Mouse (Mus musculus): ENCODE data around the gene Sh3bp5l. TPM values are rescaled to one million over a fixed set of nuclear protein-coding genes. Genes with fewer than 3 reads are reported as not detected.
A peak's percentile ranks its signal among the peaks of the same experiment; 100 is the strongest.
"Not testable (repeated sequence)": the region's sequence is repeated elsewhere in the genome, so short reads cannot be mapped to it uniquely, and the experiment has no call there.

Gene Sh3bp5l
- polyA plus RNA-seq, 1 experiment = 33.6 TPM

GRCm38 (mm10) chr11:58303594-58303993 lies 26.9 kb upstream of the Sh3bp5l start:
- Histone ChIP-seq H3K4me1 (ENCODE audit: control insufficient read depth, insufficient read depth, low read length) (no peaks in the 10 kb centered on the region), H3K9ac (ENCODE audit: low read depth, poor library complexity, severe bottlenecking) (no peak overlapping the region), H3K9me3 (replicated peaks; ENCODE audit: control insufficient read depth, insufficient read depth, low read length, poor library complexity, severe bottlenecking) (no peaks in the 10 kb centered on the region), H3K36me3 (ENCODE audit: control insufficient read depth, insufficient read depth, low read length, poor library complexity, severe bottlenecking) (no peaks in the 10 kb centered on the region; the same call in 1 of the 2 replicates), H3K4me3 (ENCODE audit: low read depth, low read length) (peak overlapping the region; percentile 11; the same call in 1 of the 2 replicates), H3K27me3 (ENCODE audit: control insufficient read depth, insufficient read depth, low read length, poor library complexity, severe bottlenecking) (no peaks in the 10 kb centered on the region), H3K27ac (ENCODE audit: insufficient read depth, low read length) (no peak overlapping the region)
- TF ChIP-seq EP300 (IDR thresholded peaks at IDR 0.05; ENCODE audit: insufficient read depth, low read depth, low read length) = no peak
- no peak for TF ChIP-seq CTCF (IDR thresholded peaks at IDR 0.05; ENCODE audit: low read depth, low read length)
- no peak for TF ChIP-seq POLR2A (IDR thresholded peaks at IDR 0.05; ENCODE audit: insufficient read depth, low read length)

- H3K9me3 ChIP-seq (replicated peaks; ENCODE audit: control insufficient read depth, insufficient read depth, low read length, poor library complexity, severe bottlenecking); H3K9ac ChIP-seq (ENCODE audit: low read depth, poor library complexity, severe bottlenecking); H3K27ac ChIP-seq (ENCODE audit: insufficient read depth, low read length); H3K4me1 ChIP-seq (ENCODE audit: control insufficient read depth, insufficient read depth, low read length); H3K27me3 ChIP-seq (ENCODE audit: control insufficient read depth, insufficient read depth, low read length, poor library complexity, severe bottlenecking); H3K36me3 ChIP-seq (ENCODE audit: control insufficient read depth, insufficient read depth, low read length, poor library complexity, severe bottlenecking); H3K4me3 ChIP-seq (ENCODE audit: low read depth, low read length): not testable (repeated sequence)
Observed at GRCm38 (mm10) chr11:58305299-58305698, 25.2 kb upstream of the Sh3bp5l start.

- Histone ChIP-seq H3K27me3 (ENCODE audit: control insufficient read depth, insufficient read depth, low read length, poor library complexity, severe bottlenecking) (no peaks in the 10 kb centered on the region), H3K9me3 (replicated peaks; ENCODE audit: control insufficient read depth, insufficient read depth, low read length, poor library complexity, severe bottlenecking) (no peaks in the 10 kb centered on the region), H3K4me3 (ENCODE audit: low read depth, low read length) (peak within 1 kb of the TSS; percentile 75), H3K27ac (ENCODE audit: insufficient read depth, low read length) (no peak within 1 kb of the TSS), H3K4me1 (ENCODE audit: control insufficient read depth, insufficient read depth, low read length) (no peaks in the 10 kb centered on the region), H3K9ac (ENCODE audit: low read depth, poor library complexity, severe bottlenecking) (peak within 1 kb of the TSS; percentile 76), H3K36me3 (ENCODE audit: control insufficient read depth, insufficient read depth, low read length, poor library complexity, severe bottlenecking) (peaks cover 9% of the 10 kb centered on the region)
- no peak for TF ChIP-seq EP300 (IDR thresholded peaks at IDR 0.05; ENCODE audit: insufficient read depth, low read depth, low read length)
- TF ChIP-seq CTCF (IDR thresholded peaks at IDR 0.05; ENCODE audit: low read depth, low read length) = no peak
- TF ChIP-seq POLR2A (IDR thresholded peaks at IDR 0.05; ENCODE audit: insufficient read depth, low read length) = no peak
Observed at GRCm38 (mm10) chr11:58306860-58307308, 23.6 kb upstream of the Sh3bp5l start, which contains the start of gene Zfp692. Gene Zfp692, plus strand, starts transcription at chr11:58307069.

GRCm38 (mm10) chr11:58307411-58308080 lies 23.0 kb upstream of the Sh3bp5l start:
- Histone ChIP-seq H3K36me3 (ENCODE audit: control insufficient read depth, insufficient read depth, low read length, poor library complexity, severe bottlenecking) (peaks cover 9% of the 10 kb centered on the region), H3K27me3 (ENCODE audit: control insufficient read depth, insufficient read depth, low read length, poor library complexity, severe bottlenecking) (no peaks in the 10 kb centered on the region), H3K9ac (ENCODE audit: low read depth, poor library complexity, severe bottlenecking) (peak overlapping the region; percentile 76), H3K9me3 (replicated peaks; ENCODE audit: control insufficient read depth, insufficient read depth, low read length, poor library complexity, severe bottlenecking) (no peaks in the 10 kb centered on the region), H3K4me1 (ENCODE audit: control insufficient read depth, insufficient read depth, low read length) (no peaks in the 10 kb centered on the region), H3K4me3 (ENCODE audit: low read depth, low read length) (peak overlapping the region; percentile 75), H3K27ac (ENCODE audit: insufficient read depth, low read length) (no peak overlapping the region)
- TF ChIP-seq POLR2A (IDR thresholded peaks at IDR 0.05; ENCODE audit: insufficient read depth, low read length) (no peak), CTCF (IDR thresholded peaks at IDR 0.05; ENCODE audit: low read depth, low read length) (peak; percentile 23)

- H3K4me3 ChIP-seq (ENCODE audit: low read depth, low read length) = no peak overlapping the region
- H3K9ac ChIP-seq (ENCODE audit: low read depth, poor library complexity, severe bottlenecking) = no peak overlapping the region
- no peak overlapping the region for H3K27ac ChIP-seq (ENCODE audit: insufficient read depth, low read length)
- H3K27me3 ChIP-seq (ENCODE audit: control insufficient read depth, insufficient read depth, low read length, poor library complexity, severe bottlenecking) = no peaks in the 10 kb centered on the region
- H3K36me3 ChIP-seq (ENCODE audit: control insufficient read depth, insufficient read depth, low read length, poor library complexity, severe bottlenecking) = peaks cover 9% of the 10 kb centered on the region
- TF ChIP-seq EP300 (IDR thresholded peaks at IDR 0.05; ENCODE audit: insufficient read depth, low read depth, low read length) (no peak), POLR2A (IDR thresholded peaks at IDR 0.05; ENCODE audit: insufficient read depth, low read length) (no peak), CTCF (IDR thresholded peaks at IDR 0.05; ENCODE audit: low read depth, low read length) (no peak)
- no peaks in the 10 kb centered on the region for H3K9me3 ChIP-seq (replicated peaks; ENCODE audit: control insufficient read depth, insufficient read depth, low read length, poor library complexity, severe bottlenecking)
- H3K4me1 ChIP-seq (ENCODE audit: control insufficient read depth, insufficient read depth, low read length) = no peaks in the 10 kb centered on the region
Observed at GRCm38 (mm10) chr11:58308661-58309060, 21.9 kb upstream of the Sh3bp5l start.

- no peaks in the 10 kb centered on the region for H3K27me3 ChIP-seq (ENCODE audit: control insufficient read depth, insufficient read depth, low read length, poor library complexity, severe bottlenecking)
- no peak overlapping the region for H3K9ac ChIP-seq (ENCODE audit: low read depth, poor library complexity, severe bottlenecking)
- no peaks in the 10 kb centered on the region for H3K9me3 ChIP-seq (replicated peaks; ENCODE audit: control insufficient read depth, insufficient read depth, low read length, poor library complexity, severe bottlenecking)
- H3K36me3 ChIP-seq (ENCODE audit: control insufficient read depth, insufficient read depth, low read length, poor library complexity, severe bottlenecking) = peaks cover 19% of the 10 kb centered on the region
- TF ChIP-seq EP300 (IDR thresholded peaks at IDR 0.05; ENCODE audit: insufficient read depth, low read depth, low read length) (no peak), CTCF (IDR thresholded peaks at IDR 0.05; ENCODE audit: low read depth, low read length) (no peak), POLR2A (IDR thresholded peaks at IDR 0.05; ENCODE audit: insufficient read depth, low read length) (no peak)
- no peaks in the 10 kb centered on the region for H3K4me1 ChIP-seq (ENCODE audit: control insufficient read depth, insufficient read depth, low read length)
- no peak overlapping the region for H3K27ac ChIP-seq (ENCODE audit: insufficient read depth, low read length)
- no peak overlapping the region for H3K4me3 ChIP-seq (ENCODE audit: low read depth, low read length)
Observed at GRCm38 (mm10) chr11:58314069-58314468, 16.5 kb upstream of the Sh3bp5l start.

Measured in ES-Bruce4 (cell line).